Mouse (Mus musculus) heart, adult 2 months (tissue): ENCODE measurements around the gene Tfap2d.

Experiments used
- CTCF ChIP-seq: fragments of 200-600 bp; IDR thresholded peaks from 2 replicates; pipeline ENCODE4 v1.8.1; 2022; ENCODE audit warnings: antibody characterized with exemption, mild to moderate bottlenecking, moderate library complexity
- EP300 ChIP-seq: fragments of 200-500 bp; IDR thresholded peaks from 2 replicates; pipeline ENCODE4 v1.6.1; 2011; ENCODE audit warnings: low read depth, low read length, control low read depth; ENCODE audit not compliant: insufficient read depth

GRCm38 (mm10) chr1:19106401-19106800 lies 3.6 kb downstream of the Tfap2d start:
- no peak for TF ChIP-seq CTCF
- TF ChIP-seq EP300: no peak
